Comparison of ENCODE assay signal across 24 mouse cellular contexts in genomic region chr5:100549311-100549710, GRCm38 (mm10). TPM values are rescaled to one million over a fixed set of nuclear protein-coding genes. Genes with fewer than 3 reads are reported as not detected.
DNase-seq lines count a peak whose midpoint lies in the region; ATAC-seq lines count a peak whose summit lies in the region.
"Had no signal": no experiment of that assay in that cellular context is flagged by ENCODE, and none has a peak within 500 bp of the region (broad histone marks: within the 10 kb centered on the region; RNA-seq: fewer than 3 reads in every experiment).

No protein-coding gene starts in this region.

- WGBS in liver, embryonic 16.5 days (ENCODE audit: insufficient replicate concordance), result 75% methylated on average over 4 of the region's 4 CpGs
- 84% methylated on average over 4 of the region's 4 CpGs for WGBS in liver, embryonic 12.5 days (ENCODE audit: insufficient replicate concordance)
- WGBS in stomach, embryonic 15.5 days, result 93% methylated on average over 4 of the region's 4 CpGs

- no peaks in the 10 kb centered on the region for H3K9me3 ChIP-seq in liver, embryonic 16.5 days (replicated peaks; ENCODE audit: control insufficient read depth, low read length)
- H3K9me3 ChIP-seq in liver, embryonic 12.5 days (replicated peaks), result no peaks in the 10 kb centered on the region
- H3K9me3 ChIP-seq in stomach, embryonic 15.5 days, result no peaks in the 10 kb centered on the region
- H3K9me3 ChIP-seq: embryonic facial prominence, embryonic 12.5 days; embryonic facial prominence, embryonic 15.5 days; heart, embryonic 13.5 days; hindbrain, embryonic 13.5 days had no signal

- no peak overlapping the region for H3K4me3 ChIP-seq in liver, embryonic 16.5 days (ENCODE audit: low read depth, low read length)
- no peak overlapping the region for H3K4me3 ChIP-seq in liver, embryonic 12.5 days
- no peak overlapping the region for H3K4me3 ChIP-seq in stomach, embryonic 15.5 days (replicated peaks)
- H3K4me3 ChIP-seq: embryonic facial prominence, embryonic 12.5 days; embryonic facial prominence, embryonic 15.5 days; gastrocnemius, adult 2 months; heart, embryonic 13.5 days; hindbrain, embryonic 10.5 days; hindbrain, embryonic 13.5 days had no signal

- peak overlapping the region; percentile 62; the same call in 1 of the 2 replicates for H3K27ac ChIP-seq in liver, embryonic 16.5 days (ENCODE audit: low read length)
- no peak overlapping the region for H3K27ac ChIP-seq in liver, embryonic 12.5 days
- peak overlapping the region; percentile 65; the same call in 1 of the 2 replicates for H3K27ac ChIP-seq in stomach, embryonic 15.5 days
- H3K27ac ChIP-seq: embryonic facial prominence, embryonic 12.5 days; embryonic facial prominence, embryonic 15.5 days; gastrocnemius, adult 2 months; heart, embryonic 13.5 days; hindbrain, embryonic 10.5 days; hindbrain, embryonic 13.5 days had no signal

- H3K36me3 ChIP-seq in liver, embryonic 16.5 days (ENCODE audit: control insufficient read depth, insufficient read depth), result peaks cover 9% of the 10 kb centered on the region
- peaks cover 52% of the 10 kb centered on the region for H3K36me3 ChIP-seq in liver, embryonic 12.5 days
- peaks cover 23% of the 10 kb centered on the region for H3K36me3 ChIP-seq in stomach, embryonic 15.5 days

- peak; percentile 61 for DNase-seq in heart, adult 11 months
- DNase-seq in heart, postnatal 25 days (ENCODE audit: low spot score), result no peak
- no peak for DNase-seq in adrenal gland, adult 8-10 months
- DNase-seq: adrenal gland, postnatal 10 days; adrenal gland, postnatal 36 days; cerebellum, adult 18-20 months; cerebellum, adult 9-10 months; cerebellum, postnatal 14 days; forebrain, postnatal 0 days; gastrocnemius, adult 2 months; gastrocnemius, postnatal 14 days; heart, adult 18-20 months; heart, postnatal 14 days had no signal

- no peaks in the 10 kb centered on the region for H3K27me3 ChIP-seq in liver, embryonic 16.5 days (ENCODE audit: control insufficient read depth, insufficient read depth, low read depth, low read length)
- no peaks in the 10 kb centered on the region for H3K27me3 ChIP-seq in liver, embryonic 12.5 days (replicated peaks)
- H3K27me3 ChIP-seq in stomach, embryonic 15.5 days (replicated peaks), result no peaks in the 10 kb centered on the region
- H3K27me3 ChIP-seq: embryonic facial prominence, embryonic 12.5 days; embryonic facial prominence, embryonic 15.5 days; heart, embryonic 13.5 days; hindbrain, embryonic 13.5 days had no signal

- H3K4me2 ChIP-seq in liver, embryonic 16.5 days (ENCODE audit: low read depth, low read length), result no peak overlapping the region
- no peak overlapping the region for H3K4me2 ChIP-seq in liver, embryonic 12.5 days
- H3K4me2 ChIP-seq in stomach, embryonic 15.5 days, result no peak overlapping the region
- H3K4me2 ChIP-seq: embryonic facial prominence, embryonic 12.5 days; embryonic facial prominence, embryonic 15.5 days; heart, embryonic 13.5 days; hindbrain, embryonic 13.5 days had no signal

- no peak for ATAC-seq in liver, embryonic 16.5 days (ENCODE audit: low read depth)
- no peak for ATAC-seq in liver, embryonic 12.5 days
- no peak for ATAC-seq in stomach, embryonic 15.5 days (ENCODE audit: insufficient read depth, low FRiP score, low read depth)
- ATAC-seq: activated CD4-positive, CD25-positive, alpha-beta regulatory T cell, adult 4 months; forebrain, embryonic 14.5 days; forebrain, postnatal 0 days; hindbrain, embryonic 16.5 days had no signal

- H3K9ac ChIP-seq in liver, embryonic 16.5 days (ENCODE audit: low read depth, low read length), result no peak overlapping the region
- no peak overlapping the region for H3K9ac ChIP-seq in liver, embryonic 12.5 days
- H3K9ac ChIP-seq in stomach, embryonic 15.5 days, result no peak overlapping the region
- H3K9ac ChIP-seq: embryonic facial prominence, embryonic 12.5 days; embryonic facial prominence, embryonic 15.5 days; forebrain, postnatal 0 days; heart, embryonic 13.5 days; hindbrain, embryonic 13.5 days had no signal

- intact Hi-C loops in heart, postnatal 25 days (cut with DNase I), result loop anchor here (10.0 kb wide), 2 partner anchors 245 to 365 kb away; partner anchors contain the start of genes Helq and Mrps18c

- peaks cover 5% of the 10 kb centered on the region; the same call in 1 of the 2 replicates for H3K4me1 ChIP-seq in liver, embryonic 16.5 days (ENCODE audit: control insufficient read depth, low read depth, low read length)
- H3K4me1 ChIP-seq in liver, embryonic 12.5 days, result peaks cover 7% of the 10 kb centered on the region
- no peaks in the 10 kb centered on the region for H3K4me1 ChIP-seq in stomach, embryonic 15.5 days
- H3K4me1 ChIP-seq: embryonic facial prominence, embryonic 12.5 days; embryonic facial prominence, embryonic 15.5 days; heart, embryonic 13.5 days; hindbrain, embryonic 10.5 days; hindbrain, embryonic 13.5 days had no signal

RNA-seq across cellular contexts. Expression of gene Plac8, which starts 22.7 kb away (rescaled TPM):
- 1 to 10 TPM in 1 of 2 experiments, under 1 TPM in 1; 0.36 to 1.4 TPM for total RNA-seq in heart, postnatal 25 days (2021)
- polyA plus RNA-seq in liver, embryonic 16.5 days (2015; fragmentation: Nextera tagmentation; extraction: Ambion mirVana), result 58.2 and 65.3 TPM in 2 replicates
- 32.2 and 35.8 TPM in 2 replicates for polyA plus RNA-seq in liver, embryonic 12.5 days (2016; fragmentation: Nextera tagmentation; extraction: Ambion mirVana)
- polyA plus RNA-seq in stomach, embryonic 15.5 days (2015; fragmentation: Nextera tagmentation; extraction: Ambion mirVana), result 209 and 223 TPM in 2 replicates
- 10 to 100 TPM in 2 of 4 experiments, 1 to 10 TPM in 2; 7.7 to 12.0 (median 10.2) TPM for total RNA-seq in adrenal gland, adult 8-10 months (2022)
- total RNA-seq: gastrocnemius, adult 2 months had no signal

RNA-seq across cellular contexts. Expression of gene Cops4, which starts 31.2 kb away (rescaled TPM):
- 10 to 100 TPM; 79.7 to 85.4 TPM for total RNA-seq in heart, postnatal 25 days (2021)
- 59.1 and 66.6 TPM in 2 replicates for polyA plus RNA-seq in liver, embryonic 16.5 days (2015; fragmentation: Nextera tagmentation; extraction: Ambion mirVana)
- polyA plus RNA-seq in liver, embryonic 12.5 days (2016; fragmentation: Nextera tagmentation; extraction: Ambion mirVana), result 108 and 114 TPM in 2 replicates
- polyA plus RNA-seq in stomach, embryonic 15.5 days (2015; fragmentation: Nextera tagmentation; extraction: Ambion mirVana), result 159 and 169 TPM in 2 replicates
- 10 to 100 TPM; 77.6 to 83.4 (median 80.5) TPM for total RNA-seq in adrenal gland, adult 8-10 months (2022)

RNA-seq across cellular contexts. Expression of gene Lin54, which starts 48.9 kb away (rescaled TPM):
- total RNA-seq in heart, postnatal 25 days (2021), result 1 to 10 TPM; 8.2 to 9.4 TPM
- polyA plus RNA-seq in liver, embryonic 16.5 days (2015; fragmentation: Nextera tagmentation; extraction: Ambion mirVana), result 9.2 and 9.6 TPM in 2 replicates
- polyA plus RNA-seq in liver, embryonic 12.5 days (2016; fragmentation: Nextera tagmentation; extraction: Ambion mirVana), result 15.0 and 16.5 TPM in 2 replicates
- 11.8 and 12.9 TPM in 2 replicates for polyA plus RNA-seq in stomach, embryonic 15.5 days (2015; fragmentation: Nextera tagmentation; extraction: Ambion mirVana)
- total RNA-seq in adrenal gland, adult 8-10 months (2022), result 10 to 100 TPM in 3 of 4 experiments, 1 to 10 TPM in 1; 9.6 to 14.9 (median 10.3) TPM
